In genomic region chr17:86902399-86903067, GRCm38 (mm10) we compare ENCODE assay signal across 29 mouse cellular contexts. TPM values are rescaled to one million over a fixed set of nuclear protein-coding genes. Genes with fewer than 3 reads are reported as not detected.
A peak's percentile ranks its signal among the peaks of the same experiment; 100 is the strongest.
DNase-seq lines count a peak whose midpoint lies in the region; ATAC-seq and TF ChIP-seq lines count a peak whose summit lies in the region.
"Had no signal": no experiment of that assay in that cellular context is flagged by ENCODE, and none has a peak within 500 bp of the region (broad histone marks: within the 10 kb centered on the region; RNA-seq: fewer than 3 reads in every experiment).

No protein-coding gene starts in this region.

- no peak overlapping the region for H3K4me3 ChIP-seq in heart, embryonic 12.5 days
- no peak overlapping the region for H3K4me3 ChIP-seq in intestine, embryonic 14.5 days (ENCODE audit: low read depth, low read length)
- H3K4me3 ChIP-seq in intestine, postnatal 0 days (ENCODE audit: low read depth, low read length) = no peak overlapping the region
- H3K4me3 ChIP-seq in lung, postnatal 0 days (ENCODE audit: low read depth, low read length) = no peak overlapping the region
- H3K4me3 ChIP-seq in limb, embryonic 10.5 days = no peak overlapping the region
- H3K4me3 ChIP-seq: embryonic facial prominence, embryonic 12.5 days; forebrain, embryonic 12.5 days had no signal

- H3K27ac ChIP-seq in heart, embryonic 12.5 days (ENCODE audit: poor library complexity, severe bottlenecking) = no peak overlapping the region
- H3K27ac ChIP-seq in intestine, embryonic 14.5 days (ENCODE audit: low read depth) = no peak overlapping the region
- no peak overlapping the region for H3K27ac ChIP-seq in intestine, postnatal 0 days (ENCODE audit: low read depth, low read length)
- H3K27ac ChIP-seq in lung, postnatal 0 days (ENCODE audit: low read length) = no peak overlapping the region
- H3K27ac ChIP-seq in limb, embryonic 10.5 days = no peak overlapping the region
- H3K27ac ChIP-seq: embryonic facial prominence, embryonic 12.5 days; forebrain, embryonic 12.5 days had no signal

- 0 out of 2 replicates have a peak, but pooled peaks cover 6% of the 10 kb centered on the region for H3K27me3 ChIP-seq in heart, embryonic 12.5 days (replicated peaks)
- no peaks in the 10 kb centered on the region for H3K27me3 ChIP-seq in intestine, embryonic 14.5 days (replicated peaks; ENCODE audit: control insufficient read depth, insufficient read depth, low read length)
- H3K27me3 ChIP-seq in intestine, postnatal 0 days (replicated peaks; ENCODE audit: control insufficient read depth, insufficient read depth, low read length) = peaks cover 3% of the 10 kb centered on the region; the same call in 1 of the 2 replicates
- H3K27me3 ChIP-seq in lung, postnatal 0 days (replicated peaks; ENCODE audit: insufficient read depth, low read length) = no peaks in the 10 kb centered on the region
- H3K27me3 ChIP-seq in limb, embryonic 10.5 days (ENCODE audit: low read depth, poor library complexity, severe bottlenecking) = peaks cover 12% of the 10 kb centered on the region; the same call in 1 of the 2 replicates
- H3K27me3 ChIP-seq: embryonic facial prominence, embryonic 12.5 days had no signal

- no peak overlapping the region for H3K4me2 ChIP-seq in heart, embryonic 12.5 days
- H3K4me2 ChIP-seq in intestine, embryonic 14.5 days (ENCODE audit: low read length) = no peak overlapping the region
- H3K4me2 ChIP-seq in intestine, postnatal 0 days (replicated peaks; ENCODE audit: low read depth) = no peak overlapping the region
- no peak overlapping the region for H3K4me2 ChIP-seq in lung, postnatal 0 days (replicated peaks; ENCODE audit: low read depth, low read length)
- H3K4me2 ChIP-seq: embryonic facial prominence, embryonic 12.5 days; forebrain, embryonic 12.5 days had no signal

- ATAC-seq in heart, embryonic 12.5 days (ENCODE audit: insufficient number of reproducible peaks, low FRiP score) = no peak
- no peak for ATAC-seq in intestine, embryonic 14.5 days (replicated peaks; ENCODE audit: low FRiP score, low TSS enrichment, low read depth)
- no peak for ATAC-seq in intestine, postnatal 0 days
- ATAC-seq in lung, postnatal 0 days = peak; percentile 50
- ATAC-seq: forebrain, embryonic 14.5 days; forebrain, postnatal 0 days had no signal

- WGBS in heart, embryonic 12.5 days = 88% methylated on average over 14 of the region's 14 CpGs
- WGBS in intestine, embryonic 14.5 days = 89% methylated on average over 14 of the region's 14 CpGs
- 84% methylated on average over 14 of the region's 14 CpGs for WGBS in intestine, postnatal 0 days
- whole genome bisulfite sequencing in lung, postnatal 0 days = 79% methylated on average over 14 of the region's 14 CpGs
- WGBS in limb, embryonic 10.5 days = 95% methylated on average over 14 of the region's 14 CpGs

- H3K9ac ChIP-seq in heart, embryonic 12.5 days = no peak overlapping the region
- no peak overlapping the region for H3K9ac ChIP-seq in intestine, embryonic 14.5 days (ENCODE audit: low read length)
- no peak overlapping the region for H3K9ac ChIP-seq in intestine, postnatal 0 days (ENCODE audit: low read depth, low read length)
- H3K9ac ChIP-seq in lung, postnatal 0 days (replicated peaks; ENCODE audit: low read depth) = no peak overlapping the region
- H3K9ac ChIP-seq: embryonic facial prominence, embryonic 12.5 days; forebrain, embryonic 12.5 days; forebrain, postnatal 0 days had no signal

- H3K36me3 ChIP-seq in heart, embryonic 12.5 days = no peaks in the 10 kb centered on the region
- H3K36me3 ChIP-seq in intestine, embryonic 14.5 days (ENCODE audit: control insufficient read depth, insufficient read depth, low read length) = no peaks in the 10 kb centered on the region
- H3K36me3 ChIP-seq in intestine, postnatal 0 days (ENCODE audit: control insufficient read depth, insufficient read depth) = no peaks in the 10 kb centered on the region
- H3K36me3 ChIP-seq in lung, postnatal 0 days (ENCODE audit: insufficient read depth, low read length) = no peaks in the 10 kb centered on the region
- no peaks in the 10 kb centered on the region for H3K36me3 ChIP-seq in limb, embryonic 10.5 days
- H3K36me3 ChIP-seq: embryonic facial prominence, embryonic 12.5 days; forebrain, embryonic 12.5 days had no signal

- peak; percentile 81 for DNase-seq in heart, adult 11 months
- peak; percentile 36 for DNase-seq in intestine, embryonic 14.5 days (ENCODE audit: low spot score)
- peak; percentile 13 for DNase-seq in lung, postnatal 0 days (ENCODE audit: low spot score)
- DNase-seq in lung, postnatal 25 days (ENCODE audit: low spot score) = no peak
- DNase-seq in limb, embryonic 10.5 days (ENCODE audit: low spot score) = peak; percentile 17
- DNase-seq in layer of hippocampus, postnatal 25 days (ENCODE audit: extremely low spot score in 1 of 2, low spot score in 1 of 2) = no peak
- DNase-seq: adrenal gland, adult 2 months; adrenal gland, postnatal 10 days; adrenal gland, postnatal 25 days; cerebellum, adult 11 months; cerebellum, adult 18-20 months; cerebellum, adult 8-10 months; cerebellum, adult 9-11 months; cerebellum, postnatal 14 days; cerebellum, postnatal 36 days; embryo, embryonic 11 days; forebrain, postnatal 0 days had no signal

- peak; percentile 85 for TF ChIP-seq EP300 in lung, postnatal 0 days (IDR thresholded peaks at IDR 0.05)

- no peak for TF ChIP-seq CTCF in intestine, postnatal 0 days (IDR thresholded peaks at IDR 0.05; ENCODE audit: low read depth)
- no peak for TF ChIP-seq CTCF in lung, postnatal 0 days (IDR thresholded peaks at IDR 0.05)

- peaks cover 27% of the 10 kb centered on the region for H3K4me1 ChIP-seq in heart, embryonic 12.5 days (replicated peaks)
- peaks cover 13% of the 10 kb centered on the region for H3K4me1 ChIP-seq in intestine, embryonic 14.5 days (replicated peaks; ENCODE audit: control insufficient read depth, insufficient read depth, low read length)
- H3K4me1 ChIP-seq in intestine, postnatal 0 days (replicated peaks; ENCODE audit: control insufficient read depth, insufficient read depth, low read length) = no peaks in the 10 kb centered on the region
- peaks cover 6% of the 10 kb centered on the region; the same call in 1 of the 2 replicates for H3K4me1 ChIP-seq in lung, postnatal 0 days (ENCODE audit: insufficient read depth, low read depth, low read length)
- H3K4me1 ChIP-seq in limb, embryonic 10.5 days = peaks cover 27% of the 10 kb centered on the region

- no peaks in the 10 kb centered on the region for H3K9me3 ChIP-seq in heart, embryonic 12.5 days (replicated peaks)
- H3K9me3 ChIP-seq in intestine, embryonic 14.5 days (ENCODE audit: control insufficient read depth, low read length) = no peaks in the 10 kb centered on the region
- H3K9me3 ChIP-seq in intestine, postnatal 0 days (ENCODE audit: control insufficient read depth) = no peaks in the 10 kb centered on the region
- no peaks in the 10 kb centered on the region for H3K9me3 ChIP-seq in lung, postnatal 0 days (ENCODE audit: low read length)
- no peaks in the 10 kb centered on the region for H3K9me3 ChIP-seq in limb, embryonic 10.5 days (replicated peaks)
- H3K9me3 ChIP-seq: embryonic facial prominence, embryonic 12.5 days; forebrain, embryonic 12.5 days had no signal

RNA-seq across cellular contexts. Expression of gene Tmem247, which starts 14.6 kb away (rescaled TPM):
- not detected in 2 replicates for polyA plus RNA-seq in heart, embryonic 12.5 days (2016; fragmentation: Nextera tagmentation; extraction: Ambion mirVana)
- not detected in 2 replicates for polyA plus RNA-seq in intestine, embryonic 14.5 days (2014; fragmentation: Nextera tagmentation; extraction: Ambion mirVana)
- not detected in 2 replicates for polyA plus RNA-seq in intestine, postnatal 0 days (2015; fragmentation: Nextera tagmentation; extraction: Ambion mirVana)
- polyA plus RNA-seq in lung, postnatal 0 days (2015; fragmentation: Nextera tagmentation; extraction: Ambion mirVana) = not detected in 2 replicates
- not detected in 2 replicates for polyA plus RNA-seq in limb, embryonic 10.5 days (2016; fragmentation: Nextera tagmentation; extraction: Ambion mirVana)
- total RNA-seq in layer of hippocampus, postnatal 25 days (2021) = not detected
- total RNA-seq: adrenal gland, adult 2 months; adrenal gland, postnatal 10 days; adrenal gland, postnatal 25 days; adrenal gland, postnatal 4 days; common myeloid progenitor, adult 5-6 weeks; ES-E14; forebrain, postnatal 0 days; MEL had no signal
- polyA plus RNA-seq: adrenal gland, adult 2 months; brain, embryonic 14.5 days; C2C12; embryonic facial prominence, embryonic 12.5 days; embryonic facial prominence, embryonic 14.5 days; forebrain, embryonic 12.5 days; forebrain, embryonic 14.5 days; forebrain, postnatal 0 days had no signal

RNA-seq across cellular contexts. Expression of gene Atp6v1e2, which starts 45.2 kb away (rescaled TPM):
- polyA plus RNA-seq in heart, embryonic 12.5 days (2016; fragmentation: Nextera tagmentation; extraction: Ambion mirVana) = not detected in 2 replicates
- polyA plus RNA-seq in intestine, embryonic 14.5 days (2014; fragmentation: Nextera tagmentation; extraction: Ambion mirVana) = not detected in 2 replicates
- not detected in 2 replicates for polyA plus RNA-seq in intestine, postnatal 0 days (2015; fragmentation: Nextera tagmentation; extraction: Ambion mirVana)
- not detected in 2 replicates for polyA plus RNA-seq in lung, postnatal 0 days (2015; fragmentation: Nextera tagmentation; extraction: Ambion mirVana)
- not detected in 2 replicates for polyA plus RNA-seq in limb, embryonic 10.5 days (2016; fragmentation: Nextera tagmentation; extraction: Ambion mirVana)
- under 1 TPM in 1 of 2 experiments, not detected in 1; 0.27 TPM for total RNA-seq in layer of hippocampus, postnatal 25 days (2021)
- total RNA-seq: adrenal gland, adult 2 months; adrenal gland, postnatal 10 days; adrenal gland, postnatal 25 days; adrenal gland, postnatal 4 days; common myeloid progenitor, adult 5-6 weeks; ES-E14; forebrain, postnatal 0 days; MEL had no signal
- polyA plus RNA-seq: adrenal gland, adult 2 months; brain, embryonic 14.5 days; C2C12; embryonic facial prominence, embryonic 12.5 days; embryonic facial prominence, embryonic 14.5 days; forebrain, embryonic 12.5 days; forebrain, embryonic 14.5 days had no signal

Comparison
In these comparisons a context has a peak if more than half of its experiments do, and no peak if none do; other contexts are left out.
1. DNase-seq: peak in heart, adult 11 months (single experiment), intestine, embryonic 14.5 days (single experiment), lung, postnatal 0 days (single experiment) and limb, embryonic 10.5 days (single experiment); none in lung, postnatal 25 days (single experiment) and layer of hippocampus, postnatal 25 days (0 of 2).